Mouse (Mus musculus) CH12.LX (cell line): ENCODE results near the gene Ash1l. TPM values are rescaled to one million over a fixed set of nuclear protein-coding genes. Genes with fewer than 3 reads are reported as not detected.

ENCODE experiments used
- DNase-seq: peaks from one replicate; pipeline ENCODE4 v3.0.0-alpha.2; 2013; ENCODE audit errors: extremely low read depth
- H3K27ac ChIP-seq: 2 replicates; pipeline ENCODE4 v1.5.1; 2012; ENCODE audit warnings: low read depth, mild to moderate bottlenecking, control low read depth, moderate library complexity; ENCODE audit not compliant: insufficient read depth
- H3K27me3 ChIP-seq: replicated peaks from 2 replicates; pipeline ENCODE3; 2012; ENCODE audit warnings: inconsistent platforms
- H3K36me3 ChIP-seq, 2 experiments: replicated peaks in 1 of 2; 2 replicates each; pipeline versions ENCODE3 to v1.6.1; 2012; ENCODE audit warnings: inconsistent platforms in 1 of 2, low read length in 1 of 2, mild to moderate bottlenecking in 1 of 2, mixed read lengths in 1 of 2, moderate library complexity in 1 of 2; ENCODE audit not compliant: control insufficient read depth in 1 of 2, insufficient read depth in 1 of 2
- H3K4me1 ChIP-seq, 2 experiments: 2 replicates each; pipeline ENCODE4 v1.6.1; 2012; ENCODE audit warnings: inconsistent platforms in 1 of 2, moderate library complexity in 1 of 2; ENCODE audit not compliant: insufficient read depth in 2 of 2, control insufficient read depth in 1 of 2
- H3K4me2 ChIP-seq: 2 replicates; pipeline ENCODE4 v1.6.1; 2012; ENCODE audit warnings: low read depth, mild to moderate bottlenecking, control low read depth; ENCODE audit not compliant: poor library complexity, insufficient read depth, severe bottlenecking
- H3K4me3 ChIP-seq, 3 experiments: fragments of 150-350 bp in 1 of 3; sonication (generic) in 1 of 3; replicated peaks in 1 of 3; 2 replicates each; pipeline versions ENCODE3 to v1.5.1; 2011 to 2012; ENCODE audit warnings: low read depth in 2 of 3, low read length in 2 of 3, mild to moderate bottlenecking in 2 of 3, moderate library complexity in 2 of 3, control low read depth in 1 of 3, improper control_type of control experiment in 1 of 3, inconsistent platforms in 1 of 3, mixed read lengths in 1 of 3; ENCODE audit not compliant: poor library complexity in 1 of 3
- H3K79me2 ChIP-seq: replicated peaks from 2 replicates; pipeline ENCODE4 v1.6.1; 2012; ENCODE audit warnings: mild to moderate bottlenecking, moderate library complexity; ENCODE audit not compliant: control insufficient read depth, poor library complexity, insufficient read depth, severe bottlenecking; ENCODE audit errors: extremely low read depth
- H3K9ac ChIP-seq: 2 replicates; pipeline ENCODE4 v1.6.1; 2012; ENCODE audit warnings: low read depth, mild to moderate bottlenecking, control low read depth, moderate library complexity; ENCODE audit not compliant: insufficient read depth
- H3K9me3 ChIP-seq: replicated peaks from 2 replicates; pipeline ENCODE3; 2012; ENCODE audit warnings: low read length, inconsistent platforms, mixed read lengths
- BHLHE40 ChIP-seq: IDR thresholded peaks from 2 replicates; pipeline ENCODE4 v1.6.1; 2011; ENCODE audit warnings: mild to moderate bottlenecking, low read depth, low read length, improper control_type of control experiment
- CHD1 ChIP-seq: IDR thresholded peaks from 2 replicates; pipeline ENCODE4 v1.6.1; 2012; ENCODE audit warnings: low read depth, low read length, improper control_type of control experiment, inconsistent platforms
- E2F4 ChIP-seq: IDR thresholded peaks from 2 replicates; pipeline ENCODE4 v1.6.1; 2011; ENCODE audit warnings: low read depth, low read length, improper control_type of control experiment; ENCODE audit not compliant: insufficient replicate concordance
- ELF1 ChIP-seq: IDR thresholded peaks from 2 replicates; pipeline ENCODE4 v1.6.1; 2014; ENCODE audit warnings: low read depth, mild to moderate bottlenecking, inconsistent platforms, low read length, improper control_type of control experiment
- ETS1 ChIP-seq: conservative IDR thresholded peaks from 2 replicates; pipeline ENCODE4 v1.6.1; 2012; ENCODE audit warnings: low read depth, mild to moderate bottlenecking, inconsistent platforms, low read length, improper control_type of control experiment, moderate library complexity
- GABPA ChIP-seq: IDR thresholded peaks from 2 replicates; pipeline ENCODE4 v1.6.1; 2012; ENCODE audit warnings: low read depth, low read length, improper control_type of control experiment, inconsistent platforms; ENCODE audit not compliant: insufficient replicate concordance
- HCFC1 ChIP-seq: IDR thresholded peaks from 2 replicates; pipeline ENCODE4 v1.6.1; 2012; ENCODE audit warnings: low read depth, mild to moderate bottlenecking, inconsistent platforms, low read length, improper control_type of control experiment
- IRF4 ChIP-seq: IDR thresholded peaks from 2 replicates; pipeline ENCODE4 v1.6.1; 2014; ENCODE audit warnings: low read depth, mild to moderate bottlenecking, inconsistent platforms, low read length, improper control_type of control experiment
- JUND ChIP-seq: conservative IDR thresholded peaks from 2 replicates; pipeline ENCODE4 v1.6.1; 2011; ENCODE audit warnings: low read depth, low read length, improper control_type of control experiment
- MAZ ChIP-seq: IDR thresholded peaks from 2 replicates; pipeline ENCODE4 v1.6.1; 2012; ENCODE audit warnings: low read depth, mild to moderate bottlenecking, inconsistent platforms, low read length, improper control_type of control experiment, moderate library complexity
- MXI1 ChIP-seq: IDR thresholded peaks from 2 replicates; pipeline ENCODE4 v1.6.1; 2011; ENCODE audit warnings: mild to moderate bottlenecking, low read depth, low read length, improper control_type of control experiment
- MYC ChIP-seq: IDR thresholded peaks from 2 replicates; pipeline ENCODE4 v1.6.1; 2011; ENCODE audit warnings: low read depth, mild to moderate bottlenecking, improper control_type of control experiment, low read length
- NELFE ChIP-seq: IDR thresholded peaks from 2 replicates; pipeline ENCODE4 v1.6.1; 2011; ENCODE audit warnings: low read depth, low read length, improper control_type of control experiment
- POLR2A ChIP-seq: IDR thresholded peaks from 2 replicates; pipeline ENCODE4 v1.6.1; 2011; ENCODE audit warnings: low read depth, mild to moderate bottlenecking, improper control_type of control experiment, low read length
- RAD21 ChIP-seq: IDR thresholded peaks from 2 replicates; pipeline ENCODE4 v1.6.1; 2011; ENCODE audit warnings: low read depth, mild to moderate bottlenecking, low read length, improper control_type of control experiment, moderate library complexity
- RCOR1 ChIP-seq: conservative IDR thresholded peaks from 2 replicates; pipeline ENCODE4 v1.6.1; 2012; ENCODE audit warnings: low read depth, mild to moderate bottlenecking, inconsistent platforms, low read length, improper control_type of control experiment
- SIN3A ChIP-seq: IDR thresholded peaks from 2 replicates; pipeline ENCODE4 v1.6.1; 2012; ENCODE audit warnings: low read length, improper control_type of control experiment, inconsistent platforms
- SMC3 ChIP-seq: IDR thresholded peaks from 2 replicates; pipeline ENCODE4 v1.6.1; 2011; ENCODE audit warnings: low read depth, low read length, improper control_type of control experiment
- TBP ChIP-seq: conservative IDR thresholded peaks from 2 replicates; pipeline ENCODE4 v1.6.1; 2011; ENCODE audit warnings: low read depth, low read length, improper control_type of control experiment
- TCF12 ChIP-seq: IDR thresholded peaks from 2 replicates; pipeline ENCODE4 v1.6.1; 2014; ENCODE audit warnings: low read depth, mild to moderate bottlenecking, inconsistent platforms, low read length, improper control_type of control experiment
- UBTF ChIP-seq: IDR thresholded peaks from 2 replicates; pipeline ENCODE4 v1.6.1; 2012; ENCODE audit warnings: low read depth, mild to moderate bottlenecking, inconsistent platforms, low read length, improper control_type of control experiment, moderate library complexity
- USF2 ChIP-seq: conservative IDR thresholded peaks from 2 replicates; pipeline ENCODE4 v1.6.1; 2011; ENCODE audit warnings: low read depth, low read length, improper control_type of control experiment
- ZC3H11A ChIP-seq: IDR thresholded peaks from 2 replicates; pipeline ENCODE4 v1.6.1; 2012; ENCODE audit warnings: low read depth, mild to moderate bottlenecking, inconsistent platforms, low read length, improper control_type of control experiment
- ZKSCAN1 ChIP-seq: IDR thresholded peaks from 2 replicates; pipeline ENCODE4 v1.6.1; 2012; ENCODE audit warnings: low read depth, inconsistent platforms, low read length, improper control_type of control experiment, borderline replicate concordance
- ZMIZ1 ChIP-seq: IDR thresholded peaks from 2 replicates; pipeline ENCODE4 v1.6.1; 2012; ENCODE audit warnings: low read depth, mild to moderate bottlenecking, inconsistent platforms, low read length, improper control_type of control experiment
- ZNF384 ChIP-seq: IDR thresholded peaks from 2 replicates; pipeline ENCODE4 v1.6.1; 2012; ENCODE audit warnings: low read depth, low read length, improper control_type of control experiment, inconsistent platforms
- dilution Hi-C: fragments of 300-500 bp; cut with MboI; formaldehyde crosslinking; loops from 2 replicates; pipeline ENCODE4 v1.14.3; 2020; ENCODE audit warnings: low sequenced_read_pairs; ENCODE audit not compliant: extremely low pct_unique_long_range_greater_than_20kb, extremely low pct_ligation_motif_present
- in situ Hi-C: fragments of 300-500 bp; cut with MboI; formaldehyde crosslinking; loops from 3 replicates; pipeline ENCODE4 v1.14.3; 2019; ENCODE audit warnings: low sequenced_read_pairs, low pct_ligation_motif_present, low pct_unique_long_range_greater_than_20kb, mixed read lengths
- polyA plus RNA-seq: library from polyadenylated mRNA; unstranded; fragments of >175 nt; gene quantifications from 2 replicates; pipeline ENCODE4 v1.2.1, GENCODE M21; 2012; ENCODE audit warnings: low read depth; ENCODE audit not compliant: insufficient read length
- total RNA-seq, 2 experiments: library from RNA; depleted of rRNA; stranded (reverse); fragments of 300-350 nt in 1 of 2; fragments of >200 nt in 1 of 2; gene quantifications; 2 replicates each; pipeline ENCODE4 v1.2.3; 2012 to 2014

Gene Ash1l
- total and polyA plus RNA-seq, 3 experiments = 2.9 to 9.7 (median 5.8) TPM

GRCm38 (mm10) chr3:89100811-89101210 lies 150.4 kb downstream of the Ash1l start, which contains the start of gene Gm43738:
Gene Gm43738, minus strand, starts transcription at chr3:89101099.
- Histone ChIP-seq H3K4me1 (peaks cover 9 to 54% of the 10 kb centered on the region in 2 experiments; a peak in 3 of 4 replicates), H3K27ac (no peak within 1 kb of the TSS), H3K4me2 (peak within 1 kb of the TSS; percentile 67), H3K27me3 (no peaks in the 10 kb centered on the region), H3K9ac (peak within 1 kb of the TSS; percentile 71), H3K9me3 (peaks cover under 1% of the 10 kb centered on the region), H3K4me3 (peak within 1 kb of the TSS; percentile 66 to 94 (median 77)), H3K36me3 (peaks cover 28 to 46% of the 10 kb centered on the region in 2 experiments), H3K79me2 (peaks cover 9% of the 10 kb centered on the region)
- DNase-seq = no peak
- dilution Hi-C loops (no loop called here), in situ Hi-C loops (no loop called here)
- TF ChIP-seq NELFE (no peak), USF2 (no peak), ETS1 (no peak), RCOR1 (no peak), UBTF (no peak), ELF1 (no peak), BHLHE40 (no peak), TBP (no peak), ZKSCAN1 (no peak), GABPA (no peak), ZMIZ1 (no peak), CHD1 (no peak), TCF12 (no peak), POLR2A (no peak), JUND (no peak), HCFC1 (no peak), ZC3H11A (no peak), SMC3 (no peak), RAD21 (no peak), SIN3A (no peak)
- TF ChIP-seq, all 38 proteins: peak for 0

GRCm38 (mm10) chr3:89101459-89101811 lies 151.0 kb downstream of the Ash1l start:
- peaks cover 22 to 40% of the 10 kb centered on the region in 2 experiments for H3K36me3 ChIP-seq
- H3K27ac ChIP-seq = no peak overlapping the region
- in situ Hi-C loops = no loop called here
- H3K4me3 ChIP-seq = peak overlapping the region; percentile 66 to 94 (median 77)
- TF ChIP-seq IRF4 (no peak), HCFC1 (no peak), GABPA (no peak), MAZ (no peak), SMC3 (no peak), E2F4 (no peak), MXI1 (no peak), MYC (no peak), USF2 (no peak), UBTF (no peak), ZNF384 (no peak), BHLHE40 (no peak), RCOR1 (no peak), ZC3H11A (no peak), JUND (no peak), SIN3A (no peak), ZKSCAN1 (no peak), TBP (no peak)
- TF ChIP-seq, all 38 proteins: peak for 0
- peak overlapping the region; percentile 71 for H3K9ac ChIP-seq
- H3K79me2 ChIP-seq = peaks cover 9% of the 10 kb centered on the region
- dilution Hi-C loops = no loop called here
- no peaks in the 10 kb centered on the region for H3K27me3 ChIP-seq
- peak; percentile 39 for DNase-seq
- H3K4me2 ChIP-seq = peak overlapping the region; percentile 67
- peaks cover 9 to 56% of the 10 kb centered on the region in 2 experiments; a peak in 3 of 4 replicates for H3K4me1 ChIP-seq
- peaks cover 2% of the 10 kb centered on the region for H3K9me3 ChIP-seq
